Mouse (Mus musculus) spleen, adult 2 months (tissue): ENCODE measurements around the gene Polm.

Experiments
- CTCF ChIP-seq: fragments of 200-500 bp; IDR thresholded peaks from 2 replicates; pipeline ENCODE4 v1.5.1; 2011; ENCODE audit warnings: mild to moderate bottlenecking, inconsistent platforms; ENCODE audit not compliant: insufficient read depth, insufficient read length, insufficient replicate concordance; ENCODE audit errors: extremely low read depth
- POLR2A ChIP-seq: fragments of 200-500 bp; IDR thresholded peaks from 2 replicates; pipeline ENCODE4 v1.6.1; 2011; ENCODE audit warnings: low read depth, low read length, inconsistent platforms

GRCm38 (mm10) chr11:5868324-5868723 lies 30.5 kb upstream of the Polm start:
- TF ChIP-seq POLR2A (no peak), CTCF (no peak)
